In the genomic region with DNA sequence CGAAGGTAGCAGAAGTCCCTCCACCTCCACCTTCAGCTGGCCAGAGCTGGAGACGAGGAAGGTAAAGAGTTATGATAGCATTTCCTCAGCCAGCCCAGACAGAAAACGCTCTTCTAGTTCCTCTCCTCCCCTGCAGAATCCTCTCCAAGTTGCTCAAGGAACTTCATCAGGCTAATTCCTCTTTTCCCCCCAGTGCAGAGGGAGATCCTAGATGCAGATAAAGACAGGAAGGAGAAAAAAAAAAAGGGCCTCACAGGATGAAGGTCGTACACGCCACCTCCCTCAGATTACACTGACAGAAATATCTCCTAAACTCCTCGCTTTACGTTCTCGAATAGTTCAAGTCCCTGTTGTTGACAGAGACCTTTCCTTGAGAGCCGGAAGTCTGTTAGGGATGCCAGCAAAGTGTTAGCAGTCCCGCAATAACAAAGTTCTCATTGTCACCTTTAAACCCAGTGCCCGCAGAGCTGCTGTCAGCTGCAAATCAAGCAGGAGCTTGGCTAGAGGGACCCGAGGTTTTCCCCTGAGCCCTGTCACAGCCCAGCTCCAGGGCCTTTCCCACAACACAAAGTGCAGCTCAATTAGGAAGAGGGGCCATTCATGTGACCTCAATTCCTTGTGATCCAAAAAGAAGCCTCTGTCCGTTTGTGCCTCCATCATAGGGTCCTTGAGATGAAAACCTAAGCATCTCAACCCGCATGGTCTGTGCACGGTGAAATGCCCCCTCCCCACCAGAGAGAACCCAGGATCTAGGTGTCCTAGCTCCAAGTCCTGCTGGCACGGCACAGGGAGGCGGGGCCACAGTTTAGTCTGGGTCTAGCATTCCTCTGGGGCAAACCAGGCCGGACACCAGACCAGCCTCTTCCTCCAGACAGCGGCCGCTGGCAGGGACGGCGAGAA, we compare ENCODE assay signal across 8 mouse cellular contexts. TPM values are rescaled to one million over a fixed set of nuclear protein-coding genes. Genes with fewer than 3 reads are reported as not detected.
A peak's percentile ranks its signal among the peaks of the same experiment; 100 is the strongest.
DNase-seq lines count a peak whose midpoint lies in the region; ATAC-seq and TF ChIP-seq lines count a peak whose summit lies in the region.

No protein-coding gene starts in this region.

- peak overlapping the region; percentile 95 for H3K9ac ChIP-seq in embryonic facial prominence, embryonic 12.5 days
- H3K9ac ChIP-seq in lung, embryonic 15.5 days, result peak overlapping the region; percentile 88

- H3K4me1 ChIP-seq in embryonic facial prominence, embryonic 12.5 days, result peaks cover 46% of the 10 kb centered on the region
- H3K4me1 ChIP-seq in heart, embryonic 10.5 days, result peaks cover 73% of the 10 kb centered on the region
- H3K4me1 ChIP-seq in kidney, adult 2 months (ENCODE audit: control insufficient read depth, insufficient read depth, low read length), result peaks cover 18% of the 10 kb centered on the region
- peaks cover 42% of the 10 kb centered on the region for H3K4me1 ChIP-seq in lung, embryonic 15.5 days

- peak overlapping the region; percentile 88 for H3K4me3 ChIP-seq in embryonic facial prominence, embryonic 12.5 days
- peak overlapping the region; percentile 94 for H3K4me3 ChIP-seq in heart, embryonic 10.5 days
- peak overlapping the region; percentile 95 for H3K4me3 ChIP-seq in kidney, adult 2 months (ENCODE audit: insufficient read depth, low read depth, low read length)
- H3K4me3 ChIP-seq in lung, embryonic 15.5 days, result peak overlapping the region; percentile 90

- peak overlapping the region; percentile 95 for H3K27ac ChIP-seq in embryonic facial prominence, embryonic 12.5 days
- H3K27ac ChIP-seq in heart, embryonic 10.5 days, result peak overlapping the region; percentile 97
- H3K27ac ChIP-seq in kidney, adult 2 months (ENCODE audit: insufficient read depth, low read depth, low read length), result peak overlapping the region; percentile 89
- peak overlapping the region; percentile 94 for H3K27ac ChIP-seq in lung, embryonic 15.5 days

- WGBS in embryonic facial prominence, embryonic 12.5 days, result 10% methylated on average over 22 of the region's 22 CpGs
- WGBS in heart, embryonic 10.5 days, result 14% methylated on average over 22 of the region's 22 CpGs
- 10% methylated on average over 22 of the region's 22 CpGs for WGBS in kidney, adult 2 months
- WGBS in lung, embryonic 15.5 days, result 5% methylated on average over 22 of the region's 22 CpGs

- ATAC-seq in embryonic facial prominence, embryonic 12.5 days (ENCODE audit: insufficient number of reproducible peaks, insufficient read depth, low FRiP score, low TSS enrichment), result peak; percentile 9; the same call in 1 of the 2 replicates
- peak; percentile 30; the same call in 1 of the 2 replicates for ATAC-seq in lung, embryonic 15.5 days (ENCODE audit: borderline replicate concordance, extremely low read depth, low FRiP score, low TSS enrichment)

- TF ChIP-seq POLR2A in kidney, adult 2 months (IDR thresholded peaks at IDR 0.05; ENCODE audit: low read depth, low read length), result peak; percentile 53

- TF ChIP-seq CTCF in kidney, adult 2 months (conservative IDR thresholded peaks at IDR 0.05; ENCODE audit: insufficient read depth, insufficient read length, low read depth, low read length), result no peak

- DNase-seq in CD4-positive, CD25-positive, alpha-beta regulatory T cell, adult 2 months (ENCODE audit: low read depth, low spot score), result peak; percentile 39
- DNase-seq in adrenal gland, adult 8-10 months, result peak; percentile 63
- DNase-seq in heart, embryonic 10.5 days (ENCODE audit: low spot score), result no peak
- DNase-seq in kidney, adult 2 months, result peak; percentile 88
- peak; percentile 50 for DNase-seq in ovary, postnatal 10 days (ENCODE audit: low spot score)
- DNase-seq in natural killer cell, adult 2 months (ENCODE audit: low spot score in 2 of 2), result no peak

- H3K4me2 ChIP-seq in embryonic facial prominence, embryonic 12.5 days (replicated peaks), result peak overlapping the region; percentile 87
- peak overlapping the region; percentile 93 for H3K4me2 ChIP-seq in lung, embryonic 15.5 days

- H3K27me3 ChIP-seq in embryonic facial prominence, embryonic 12.5 days, result no peaks in the 10 kb centered on the region
- H3K27me3 ChIP-seq in heart, embryonic 10.5 days (ENCODE audit: insufficient read depth, poor library complexity, severe bottlenecking), result no peaks in the 10 kb centered on the region
- H3K27me3 ChIP-seq in kidney, adult 2 months (replicated peaks; ENCODE audit: control insufficient read depth, insufficient read depth, low read length), result no peaks in the 10 kb centered on the region
- H3K27me3 ChIP-seq in lung, embryonic 15.5 days, result no peaks in the 10 kb centered on the region

- no peaks in the 10 kb centered on the region for H3K9me3 ChIP-seq in embryonic facial prominence, embryonic 12.5 days
- no peaks in the 10 kb centered on the region for H3K9me3 ChIP-seq in heart, embryonic 10.5 days
- no peaks in the 10 kb centered on the region for H3K9me3 ChIP-seq in lung, embryonic 15.5 days

- peaks cover 38% of the 10 kb centered on the region for H3K36me3 ChIP-seq in embryonic facial prominence, embryonic 12.5 days
- peaks cover 36% of the 10 kb centered on the region for H3K36me3 ChIP-seq in heart, embryonic 10.5 days
- no peaks in the 10 kb centered on the region for H3K36me3 ChIP-seq in kidney, adult 2 months (ENCODE audit: control insufficient read depth, insufficient read depth, low read length)
- peaks cover 11% of the 10 kb centered on the region; the same call in 1 of the 2 replicates for H3K36me3 ChIP-seq in lung, embryonic 15.5 days

RNA-seq across cellular contexts. Expression of a gene that starts 0.8 kb away (rescaled TPM):
- 100 to 1,000 TPM in 2 of 4 experiments, 10 to 100 TPM in 2; 61.1 to 158 (median 116) TPM for total RNA-seq in adrenal gland, adult 8-10 months (2022)
- 172 and 173 TPM in 2 replicates for polyA plus RNA-seq in embryonic facial prominence, embryonic 12.5 days (2016; fragmentation: Nextera tagmentation; extraction: Ambion mirVana)
- polyA plus RNA-seq in heart, embryonic 10.5 days (2016; fragmentation: Nextera tagmentation; extraction: Ambion mirVana), result 78.4 and 91.4 TPM in 2 replicates
- 101 and 132 TPM in 2 replicates for polyA plus RNA-seq in kidney, adult 2 months (2012; rRNA removed)
- 73.9 and 82.6 TPM in 2 replicates for polyA plus RNA-seq in lung, embryonic 15.5 days (2015; fragmentation: Nextera tagmentation; extraction: Ambion mirVana)

RNA-seq across cellular contexts. Expression of a gene that starts 4.8 kb away (rescaled TPM):
- total RNA-seq in adrenal gland, adult 8-10 months (2022), result 10 to 100 TPM; 24.8 to 52.1 (median 37.9) TPM
- polyA plus RNA-seq in embryonic facial prominence, embryonic 12.5 days (2016; fragmentation: Nextera tagmentation; extraction: Ambion mirVana), result 85.0 and 96.5 TPM in 2 replicates
- polyA plus RNA-seq in heart, embryonic 10.5 days (2016; fragmentation: Nextera tagmentation; extraction: Ambion mirVana), result 21.4 and 28.8 TPM in 2 replicates
- polyA plus RNA-seq in kidney, adult 2 months (2012; rRNA removed), result 9.2 and 11.9 TPM in 2 replicates
- polyA plus RNA-seq in lung, embryonic 15.5 days (2015; fragmentation: Nextera tagmentation; extraction: Ambion mirVana), result 55.4 and 59.0 TPM in 2 replicates

RNA-seq across cellular contexts. Expression of a gene that starts 14.2 kb away (rescaled TPM):
- 1 to 10 TPM in 1 of 4 experiments, under 1 TPM in 3; 0.21 to 2.3 (median 0.48) TPM for total RNA-seq in adrenal gland, adult 8-10 months (2022)
- 1.9 and 3.0 TPM in 2 replicates for polyA plus RNA-seq in embryonic facial prominence, embryonic 12.5 days (2016; fragmentation: Nextera tagmentation; extraction: Ambion mirVana)
- 9.2 and 12.9 TPM in 2 replicates for polyA plus RNA-seq in heart, embryonic 10.5 days (2016; fragmentation: Nextera tagmentation; extraction: Ambion mirVana)
- polyA plus RNA-seq in kidney, adult 2 months (2012; rRNA removed), result 6.6 and 8.1 TPM in 2 replicates
- polyA plus RNA-seq in lung, embryonic 15.5 days (2015; fragmentation: Nextera tagmentation; extraction: Ambion mirVana), result 0.86 and 0.93 TPM in 2 replicates

RNA-seq across cellular contexts. Expression of a gene that starts 16.7 kb away (rescaled TPM):
- total RNA-seq in adrenal gland, adult 8-10 months (2022), result 10 to 100 TPM; 53.2 to 59.6 (median 57.1) TPM
- polyA plus RNA-seq in embryonic facial prominence, embryonic 12.5 days (2016; fragmentation: Nextera tagmentation; extraction: Ambion mirVana), result 29.0 and 30.5 TPM in 2 replicates
- 27.9 and 29.3 TPM in 2 replicates for polyA plus RNA-seq in heart, embryonic 10.5 days (2016; fragmentation: Nextera tagmentation; extraction: Ambion mirVana)
- 116 and 120 TPM in 2 replicates for polyA plus RNA-seq in kidney, adult 2 months (2012; rRNA removed)
- 24.4 and 27.2 TPM in 2 replicates for polyA plus RNA-seq in lung, embryonic 15.5 days (2015; fragmentation: Nextera tagmentation; extraction: Ambion mirVana)

RNA-seq across cellular contexts. Expression of a gene that starts 29.7 kb away (rescaled TPM):
- total RNA-seq in adrenal gland, adult 8-10 months (2022), result 10 to 100 TPM in 2 of 4 experiments, 1 to 10 TPM in 2; 8.8 to 13.4 (median 11.1) TPM
- 4.6 and 6.2 TPM in 2 replicates for polyA plus RNA-seq in embryonic facial prominence, embryonic 12.5 days (2016; fragmentation: Nextera tagmentation; extraction: Ambion mirVana)
- polyA plus RNA-seq in heart, embryonic 10.5 days (2016; fragmentation: Nextera tagmentation; extraction: Ambion mirVana), result 1.5 and 3.6 TPM in 2 replicates
- 15.4 and 27.5 TPM in 2 replicates for polyA plus RNA-seq in kidney, adult 2 months (2012; rRNA removed)
- polyA plus RNA-seq in lung, embryonic 15.5 days (2015; fragmentation: Nextera tagmentation; extraction: Ambion mirVana), result 2.8 and 3.6 TPM in 2 replicates

Comparison
In these comparisons a context has a peak if more than half of its experiments do, and no peak if none do; other contexts are left out.
1. DNase-seq: peak in CD4-positive, CD25-positive, alpha-beta regulatory T cell, adult 2 months (single experiment), adrenal gland, adult 8-10 months (single experiment), kidney, adult 2 months (single experiment) and ovary, postnatal 10 days (single experiment); none in heart, embryonic 10.5 days (single experiment) and natural killer cell, adult 2 months (0 of 2).
2. Peak in every context shown above with its lines, with median percentiles within 50 percentile points of each other: H3K27ac ChIP-seq and H3K4me3 ChIP-seq.